Mouse (Mus musculus): ENCODE measurements at regions not wholly inside any gene's neighbourhood (a gene's known extent, or its start where the extent isn't known, plus 50 kb on each side); places are given as distances from the start of the nearest gene placed in this dataset.

DNA sequence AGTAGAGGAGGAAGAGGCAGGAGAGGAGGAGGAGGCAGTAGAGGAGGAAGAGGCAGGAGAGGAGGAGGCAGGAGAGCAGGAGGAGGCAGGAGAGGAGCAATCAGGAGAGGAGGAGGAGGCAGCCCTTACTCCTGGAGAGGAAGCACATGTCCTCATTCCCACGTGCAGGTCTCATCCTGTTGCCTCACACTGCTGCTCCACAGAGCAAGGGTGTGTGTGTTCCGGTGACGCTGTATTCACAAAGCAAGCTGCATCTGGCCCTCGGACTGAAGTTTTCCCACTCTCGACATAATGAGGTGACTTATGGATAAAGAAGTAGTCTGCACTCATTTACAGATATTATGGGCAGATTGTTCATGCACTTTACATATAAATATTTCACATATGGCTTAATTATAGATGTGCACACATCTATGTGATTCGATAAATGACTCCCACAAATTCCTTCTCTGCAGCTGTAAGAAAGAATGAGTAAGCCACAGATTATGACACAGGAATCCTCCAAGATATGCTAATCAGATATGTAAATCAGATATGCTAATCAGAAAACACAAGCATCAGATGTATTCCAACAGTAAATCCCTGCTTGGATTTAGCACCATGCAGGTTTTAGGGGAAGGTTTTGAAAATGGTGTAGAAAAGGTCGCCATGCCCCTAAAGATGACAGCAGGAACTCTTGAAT lies 96.6 kb downstream of the Cbln4 start:
- TF ChIP-seq CTCF (conservative IDR thresholded peaks at IDR 0.05; ENCODE audit: low read length) (no peak), POU5F1 (IDR thresholded peaks at IDR 0.05; ENCODE audit: borderline replicate concordance, low read length) (no peak), NANOG (IDR thresholded peaks at IDR 0.05; ENCODE audit: borderline replicate concordance, low read length) (no peak)
